9 mouse cellular contexts compared by ENCODE assay signal in genomic region chr15:81272305-81273053, GRCm38 (mm10). TPM values are rescaled to one million over a fixed set of nuclear protein-coding genes. Genes with fewer than 3 reads are reported as not detected.
DNase-seq lines count a peak whose midpoint lies in the region; ATAC-seq and TF ChIP-seq lines count a peak whose summit lies in the region.
"Had no signal": no experiment of that assay in that cellular context is flagged by ENCODE, and none has a peak within 500 bp of the region (broad histone marks: within the 10 kb centered on the region; RNA-seq: fewer than 3 reads in every experiment).

No protein-coding gene starts in this region.

- H3K4me2 ChIP-seq in forebrain, embryonic 12.5 days = no peak overlapping the region
- H3K4me2 ChIP-seq in midbrain, postnatal 0 days (ENCODE audit: low read depth, low read length, poor library complexity, severe bottlenecking) = no peak overlapping the region; the same call in 1 of the 2 replicates
- H3K4me2 ChIP-seq: limb, embryonic 15.5 days had no signal

- H3K27ac ChIP-seq in forebrain, embryonic 12.5 days = peak overlapping the region; percentile 36; the same call in 1 of the 2 replicates
- H3K27ac ChIP-seq in midbrain, postnatal 0 days (ENCODE audit: low read depth, low read length) = peak overlapping the region; percentile 70
- H3K27ac ChIP-seq: limb, embryonic 15.5 days had no signal

- H3K4me1 ChIP-seq in forebrain, embryonic 12.5 days = peaks cover 10% of the 10 kb centered on the region
- peaks cover 3% of the 10 kb centered on the region; the same call in 1 of the 2 replicates for H3K4me1 ChIP-seq in midbrain, postnatal 0 days (ENCODE audit: insufficient read depth, low read length)

- 0 out of 2 replicates have a peak, but pooled peaks cover 12% of the 10 kb centered on the region for H3K27me3 ChIP-seq in forebrain, embryonic 12.5 days
- H3K27me3 ChIP-seq in midbrain, postnatal 0 days (ENCODE audit: insufficient read depth, low read length) = no peaks in the 10 kb centered on the region
- H3K27me3 ChIP-seq: limb, embryonic 15.5 days had no signal

- no peaks in the 10 kb centered on the region for H3K9me3 ChIP-seq in forebrain, embryonic 12.5 days
- H3K9me3 ChIP-seq in midbrain, postnatal 0 days (ENCODE audit: low read length) = no peaks in the 10 kb centered on the region
- H3K9me3 ChIP-seq: limb, embryonic 15.5 days had no signal

- no peak for TF ChIP-seq CTCF in midbrain, postnatal 0 days (IDR thresholded peaks at IDR 0.05)

- 22% methylated on average over 13 of the region's 13 CpGs for WGBS in forebrain, embryonic 12.5 days
- WGBS in midbrain, postnatal 0 days = 13% methylated on average over 13 of the region's 13 CpGs

- H3K36me3 ChIP-seq in forebrain, embryonic 12.5 days (replicated peaks) = no peaks in the 10 kb centered on the region
- no peaks in the 10 kb centered on the region for H3K36me3 ChIP-seq in midbrain, postnatal 0 days (ENCODE audit: insufficient read depth, low read length)
- H3K36me3 ChIP-seq: limb, embryonic 15.5 days had no signal

- DNase-seq in adrenal gland, adult (ENCODE audit: inconsistent age in 2 of 2, low spot score in 1 of 2) = peak; percentile 61 to 81
- no peak for DNase-seq in adrenal gland, postnatal 4 days (ENCODE audit: low spot score in 2 of 2)
- DNase-seq in adrenal gland, adult 8-10 months = peak; percentile 34
- DNase-seq in heart, postnatal 14 days = peak; percentile 48 to 51
- peak; percentile 34 to 74 for DNase-seq in left cerebral cortex, postnatal 14 days (ENCODE audit: low spot score in 2 of 2)
- DNase-seq in midbrain, postnatal 0 days (ENCODE audit: low spot score) = peak; percentile 73

- 0 out of 2 replicates have a peak overlapping the region, but pooled peaks have one; percentile 33 for H3K9ac ChIP-seq in forebrain, embryonic 12.5 days
- no peak overlapping the region; the same call in none of the 2 replicates for H3K9ac ChIP-seq in midbrain, postnatal 0 days (replicated peaks; ENCODE audit: low read length, poor library complexity, severe bottlenecking)
- H3K9ac ChIP-seq: limb, embryonic 15.5 days had no signal

- no peak for ATAC-seq in forebrain, embryonic 12.5 days (ENCODE audit: low FRiP score)
- peak; percentile 66; the same call in 1 of the 2 replicates for ATAC-seq in midbrain, postnatal 0 days (ENCODE audit: low FRiP score)
- no peak for ATAC-seq in erythroblast, adult 5-6 weeks (replicated peaks; ENCODE audit: low FRiP score, poor library complexity, severe bottlenecking)

- H3K4me3 ChIP-seq in forebrain, embryonic 12.5 days (replicated peaks) = no peak overlapping the region
- no peak overlapping the region for H3K4me3 ChIP-seq in midbrain, postnatal 0 days (ENCODE audit: low read depth, low read length)
- H3K4me3 ChIP-seq: limb, embryonic 15.5 days had no signal

- intact Hi-C loops in heart, postnatal 14 days (cut with DNase I) = no loop called here
- intact Hi-C loops in left cerebral cortex, postnatal 14 days (cut with DNase I) = no loop called here

RNA-seq across cellular contexts. Expression of gene Mchr1, which starts 37.2 kb away (rescaled TPM):
- 1 to 10 TPM in 1 of 2 experiments, under 1 TPM in 1; 0.99 to 1.0 TPM for total RNA-seq in adrenal gland, postnatal 4 days (2021)
- under 1 TPM; 0.15 to 0.86 (median 0.51) TPM for total RNA-seq in adrenal gland, adult 8-10 months (2022)
- polyA plus RNA-seq in forebrain, embryonic 12.5 days (2016; fragmentation: Nextera tagmentation; extraction: Ambion mirVana) = 0.36 and 0.72 TPM in 2 replicates
- not detected for total RNA-seq in heart, postnatal 14 days (2021)
- total RNA-seq in left cerebral cortex, postnatal 14 days (2021) = 10 to 100 TPM; 20.9 to 21.0 TPM
- total RNA-seq in midbrain, postnatal 0 days (2014; rRNA removed) = 11.2 and 17.2 TPM in 2 replicates
- polyA plus RNA-seq in midbrain, postnatal 0 days (2015; fragmentation: Nextera tagmentation; extraction: Ambion mirVana) = 9.3 and 12.4 TPM in 2 replicates
- total RNA-seq in erythroblast, adult 5-6 weeks (2015; ENCODE audit: low replicate concordance) = not detected in 2 replicates
- not detected in 2 replicates for total RNA-seq in erythroblast, adult 5-6 weeks (2017; ENCODE audit: low replicate concordance)

Comparison
In these comparisons a context has a peak if more than half of its experiments do, and no peak if none do; other contexts are left out.
1. DNase-seq: peak in adrenal gland, adult (2 of 2), adrenal gland, adult 8-10 months (single experiment), heart, postnatal 14 days (2 of 2), left cerebral cortex, postnatal 14 days (2 of 2) and midbrain, postnatal 0 days (single experiment); none in adrenal gland, postnatal 4 days (0 of 2).